Mouse (Mus musculus) liver, embryonic 16.5 days (tissue): ENCODE data around the gene Ubash3a. TPM values are rescaled to one million over a fixed set of nuclear protein-coding genes. Genes with fewer than 3 reads are reported as not detected.
A peak's percentile ranks its signal among the peaks of the same experiment; 100 is the strongest.

ENCODE experiments used
- ATAC-seq: fragments of 200-750 bp; cut with Nextera tagmentation; 2 replicates; pipeline ENCODE4 v1.8.0; 2017; ENCODE audit warnings: low read depth, mild to moderate bottlenecking, moderate number of reproducible peaks, moderate library complexity
- H3K27ac ChIP-seq: fragments of 300-500 bp; sonication (generic); 2 replicates; pipeline ENCODE4 v1.5.1; 2014; ENCODE audit warnings: mild to moderate bottlenecking, low read length
- H3K27me3 ChIP-seq: fragments of 300-500 bp; sonication (generic); 2 replicates; pipeline ENCODE4 v1.6.1; 2014; ENCODE audit warnings: low read depth, low read length, mixed read lengths; ENCODE audit not compliant: control insufficient read depth, insufficient read depth
- H3K36me3 ChIP-seq: fragments of 300-500 bp; sonication (generic); 2 replicates; pipeline ENCODE4 v1.6.1; 2014; ENCODE audit warnings: mild to moderate bottlenecking; ENCODE audit not compliant: control insufficient read depth, insufficient read depth
- H3K4me1 ChIP-seq: fragments of 300-500 bp; sonication (generic); 2 replicates; pipeline ENCODE4 v1.6.1; 2014; ENCODE audit warnings: low read depth, low read length, mixed read lengths; ENCODE audit not compliant: control insufficient read depth
- H3K4me2 ChIP-seq: fragments of 300-500 bp; sonication (generic); 2 replicates; pipeline ENCODE4 v1.6.1; 2014; ENCODE audit warnings: low read depth, low read length, mixed read lengths
- H3K4me3 ChIP-seq: fragments of 300-500 bp; sonication (generic); 2 replicates; pipeline ENCODE4 v1.5.1; 2014; ENCODE audit warnings: low read depth, mild to moderate bottlenecking, low read length
- H3K9ac ChIP-seq: fragments of 300-500 bp; sonication (generic); 2 replicates; pipeline ENCODE4 v1.6.1; 2014; ENCODE audit warnings: low read depth, low read length
- H3K9me3 ChIP-seq: fragments of 300-500 bp; sonication (generic); replicated peaks from 2 replicates; pipeline ENCODE4 v1.6.1; 2016; ENCODE audit warnings: low read length; ENCODE audit not compliant: control insufficient read depth
- WGBS: fragments of 180-500 bp; shearing (Covaris S2); extraction: QIAGEN DNeasy Blood & Tissue Kit; methylation state at CpG from one replicate; pipeline ENCODE4 v1.1.7; 2014; ENCODE audit not compliant: insufficient replicate concordance; 5-methylcytosine and 5-hydroxymethylcytosine counted together
- polyA plus RNA-seq: library from polyadenylated mRNA; unstranded; fragments of >200 nt; fragmentation: Nextera tagmentation; extraction: Ambion mirVana; gene quantifications from 2 replicates; pipeline ENCODE4 v1.2.1, GENCODE M21; 2015

Ubash3a gene
- polyA plus RNA-seq, 1 experiment from 2014 or later, result 6.3 TPM

DNA sequence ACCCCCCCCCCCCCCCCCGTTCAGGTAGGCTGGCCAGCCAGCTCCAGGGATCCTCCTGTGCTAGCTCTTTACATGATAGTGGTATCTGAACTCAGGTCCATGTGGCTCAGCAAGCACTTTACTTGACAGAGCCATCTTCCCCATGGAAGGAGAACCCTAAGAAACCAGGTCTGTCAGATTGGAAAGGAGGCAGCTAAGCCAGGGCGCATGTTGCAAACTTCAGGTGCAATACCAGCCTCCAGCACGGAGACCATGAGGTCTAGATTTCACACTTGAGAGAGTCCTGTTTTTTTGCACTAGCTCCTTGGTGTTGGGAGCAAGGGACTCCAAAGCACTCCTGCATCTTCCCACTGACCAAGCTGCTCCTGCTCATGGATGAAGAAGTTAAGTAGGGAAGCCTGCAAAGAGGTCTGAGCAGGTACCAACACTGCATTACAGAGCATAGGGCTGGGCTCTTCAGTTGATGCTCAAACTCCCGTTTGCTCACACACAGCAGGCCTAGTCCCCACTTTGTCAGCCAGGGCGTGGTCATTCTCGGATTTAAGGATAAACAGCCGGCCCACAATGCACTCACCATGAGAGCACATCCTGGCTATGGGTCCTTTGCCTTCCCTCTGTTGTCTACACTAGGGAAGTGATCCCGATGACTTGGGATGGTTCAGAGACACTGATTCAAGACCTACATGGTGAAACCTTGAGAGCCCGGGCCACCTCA is 68.7 kb downstream of the Ubash3a start:
- Histone ChIP-seq H3K27me3 (no peaks in the 10 kb centered on the region), H3K9ac (no peak overlapping the region), H3K9me3 (no peaks in the 10 kb centered on the region), H3K4me2 (peak overlapping the region; percentile 59), H3K4me3 (peak overlapping the region; percentile 46), H3K4me1 (no peaks in the 10 kb centered on the region; the same call in 1 of the 2 replicates), H3K27ac (no peak overlapping the region), H3K36me3 (no peaks in the 10 kb centered on the region)
- no peak for ATAC-seq
- WGBS, result 30% methylated on average over 9 of the region's 9 CpGs

DNA sequence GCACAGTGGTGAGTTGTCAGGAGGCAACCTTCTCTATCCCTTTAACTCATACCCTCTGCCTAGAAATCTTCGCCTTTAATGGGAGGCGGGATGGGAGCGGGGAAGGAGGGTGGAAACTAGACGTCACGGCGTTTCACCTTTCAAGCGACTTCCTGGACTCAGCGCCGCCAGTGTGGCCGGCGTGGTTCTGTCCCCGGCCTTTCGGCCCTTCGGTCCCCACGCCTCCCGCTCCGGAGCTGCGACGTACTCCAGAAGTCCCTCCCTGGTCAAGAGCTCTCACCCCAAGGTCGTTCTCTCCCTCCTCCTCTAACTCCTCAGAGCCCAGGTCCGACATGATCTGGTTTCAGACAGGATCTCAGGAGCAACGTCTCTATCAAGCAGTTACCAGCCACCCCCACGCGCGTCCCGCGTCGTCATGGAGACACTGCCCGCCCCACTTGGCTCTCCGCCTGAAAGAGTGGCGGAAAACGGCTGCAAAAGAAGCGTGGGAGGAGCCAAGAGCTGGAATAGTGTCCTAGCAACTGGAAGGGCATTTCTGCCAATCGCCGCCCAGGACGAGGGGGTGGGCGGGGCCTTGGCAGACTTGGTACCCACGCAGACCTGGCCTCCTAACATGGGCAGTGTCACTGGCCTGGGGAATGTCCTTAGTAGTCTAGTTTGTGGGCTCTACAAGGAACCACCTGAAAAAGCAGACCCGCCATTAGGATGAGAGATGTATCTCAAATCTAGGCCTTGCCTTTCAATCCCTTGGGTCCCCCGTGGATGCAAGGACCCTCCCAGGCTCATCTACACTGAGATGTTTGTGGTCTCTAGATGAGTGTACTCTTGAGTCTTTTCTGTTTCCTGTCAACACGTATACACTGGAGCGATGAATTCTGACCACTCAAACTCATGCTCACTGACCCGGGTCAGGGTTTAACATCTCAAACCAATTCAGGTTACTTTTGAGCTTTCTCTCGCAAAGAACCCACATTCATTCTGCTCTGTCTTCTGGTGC is 69.5 kb downstream of the Ubash3a start, which contains the start of gene Rsph1:
Gene Rsph1 (minus strand): TSS at position 462 of the 997 bp plus-strand sequence.
- Histone ChIP-seq H3K27ac (no peak within 1 kb of the TSS), H3K4me3 (peak within 1 kb of the TSS; percentile 46), H3K9ac (no peak within 1 kb of the TSS), H3K27me3 (no peaks in the 10 kb centered on the region), H3K36me3 (no peaks in the 10 kb centered on the region), H3K9me3 (no peaks in the 10 kb centered on the region), H3K4me2 (peak within 1 kb of the TSS; percentile 59), H3K4me1 (no peaks in the 10 kb centered on the region; the same call in 1 of the 2 replicates)
- 10% methylated on average over 44 of the region's 44 CpGs for WGBS
- ATAC-seq, result peak; percentile 43

DNA sequence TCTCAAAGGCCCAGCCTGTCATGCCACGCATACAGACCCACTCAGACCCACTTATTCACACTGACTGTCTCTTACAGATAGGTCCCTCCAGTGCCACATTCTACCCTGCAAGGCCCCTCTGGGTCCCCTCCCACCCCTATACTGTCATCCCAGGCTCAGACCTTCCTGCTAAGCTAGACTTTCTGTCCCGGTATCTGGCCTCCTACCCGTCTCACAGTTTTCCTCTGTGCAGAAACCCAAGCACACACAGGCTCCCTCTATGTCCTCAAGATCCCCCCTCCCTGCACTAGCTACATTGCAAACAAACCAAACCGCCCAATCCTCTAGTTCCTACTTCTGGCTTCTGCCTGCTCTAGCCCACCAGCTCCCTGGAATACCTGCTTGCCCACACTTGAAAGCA is 70.3 kb downstream of the Ubash3a start:
- ATAC-seq, result no peak
- Histone ChIP-seq H3K4me3 (no peak overlapping the region), H3K4me2 (no peak overlapping the region), H3K4me1 (no peaks in the 10 kb centered on the region; the same call in 1 of the 2 replicates), H3K9me3 (no peaks in the 10 kb centered on the region), H3K9ac (no peak overlapping the region), H3K27me3 (no peaks in the 10 kb centered on the region), H3K36me3 (no peaks in the 10 kb centered on the region), H3K27ac (no peak overlapping the region)
- WGBS, result 49% methylated on average over 4 of the region's 4 CpGs

DNA sequence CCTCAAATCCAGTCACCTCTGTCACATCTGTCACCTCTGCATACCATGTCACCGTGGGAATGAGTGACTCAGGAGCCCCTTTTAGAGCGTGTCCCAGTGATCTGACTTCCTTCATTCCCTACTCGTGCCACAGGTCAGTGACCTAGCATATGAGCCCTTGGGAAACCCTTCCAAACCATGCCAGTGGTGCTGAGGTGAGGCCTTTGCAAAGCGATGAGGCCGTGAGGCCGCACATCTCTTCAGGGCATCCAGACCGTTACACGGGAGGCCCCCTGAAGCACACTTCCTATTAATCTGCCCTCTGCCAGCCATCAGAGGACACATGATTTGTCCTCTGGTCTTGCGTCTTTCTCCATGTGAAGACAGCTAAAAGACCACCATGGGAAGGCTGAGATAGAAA is 71.9 kb downstream of the Ubash3a start:
- H3K4me3 ChIP-seq, result no peak overlapping the region
- no peak overlapping the region for H3K27ac ChIP-seq
- no peak for ATAC-seq
- WGBS, result 40% methylated on average over 9 of the region's 9 CpGs
- H3K4me1 ChIP-seq, result no peaks in the 10 kb centered on the region; the same call in 1 of the 2 replicates
- no peak overlapping the region for H3K9ac ChIP-seq
- no peaks in the 10 kb centered on the region for H3K9me3 ChIP-seq
- no peak overlapping the region for H3K4me2 ChIP-seq
- H3K36me3 ChIP-seq, result no peaks in the 10 kb centered on the region
- no peaks in the 10 kb centered on the region for H3K27me3 ChIP-seq

DNA sequence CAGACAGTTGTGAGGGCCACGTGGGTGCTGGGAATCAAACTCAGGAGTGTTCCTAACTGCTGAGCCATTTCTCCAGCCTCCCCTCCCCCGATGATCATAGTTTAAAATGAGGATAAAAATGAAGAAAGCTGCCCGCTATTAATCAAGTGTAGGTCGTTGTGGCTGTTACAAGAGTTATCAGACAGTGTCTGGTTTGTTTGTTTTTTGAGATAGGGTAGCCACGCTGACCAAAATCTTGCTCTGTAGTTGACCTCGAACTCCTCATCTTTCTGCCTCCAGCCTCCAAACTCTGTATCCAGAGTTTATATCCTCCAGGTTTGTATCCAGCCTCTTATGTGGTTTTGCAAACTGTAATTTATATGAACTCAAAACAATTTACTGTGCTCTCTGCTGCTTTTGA is 72.6 kb downstream of the Ubash3a start:
- ATAC-seq, result no peak
- WGBS, result 15% methylated on average over 6 of the region's 6 CpGs
- Histone ChIP-seq H3K36me3 (no peaks in the 10 kb centered on the region), H3K9ac (no peak overlapping the region), H3K4me1 (no peaks in the 10 kb centered on the region; the same call in 1 of the 2 replicates), H3K27me3 (no peaks in the 10 kb centered on the region), H3K9me3 (no peaks in the 10 kb centered on the region), H3K4me2 (no peak overlapping the region), H3K4me3 (no peak overlapping the region), H3K27ac (no peak overlapping the region)

DNA sequence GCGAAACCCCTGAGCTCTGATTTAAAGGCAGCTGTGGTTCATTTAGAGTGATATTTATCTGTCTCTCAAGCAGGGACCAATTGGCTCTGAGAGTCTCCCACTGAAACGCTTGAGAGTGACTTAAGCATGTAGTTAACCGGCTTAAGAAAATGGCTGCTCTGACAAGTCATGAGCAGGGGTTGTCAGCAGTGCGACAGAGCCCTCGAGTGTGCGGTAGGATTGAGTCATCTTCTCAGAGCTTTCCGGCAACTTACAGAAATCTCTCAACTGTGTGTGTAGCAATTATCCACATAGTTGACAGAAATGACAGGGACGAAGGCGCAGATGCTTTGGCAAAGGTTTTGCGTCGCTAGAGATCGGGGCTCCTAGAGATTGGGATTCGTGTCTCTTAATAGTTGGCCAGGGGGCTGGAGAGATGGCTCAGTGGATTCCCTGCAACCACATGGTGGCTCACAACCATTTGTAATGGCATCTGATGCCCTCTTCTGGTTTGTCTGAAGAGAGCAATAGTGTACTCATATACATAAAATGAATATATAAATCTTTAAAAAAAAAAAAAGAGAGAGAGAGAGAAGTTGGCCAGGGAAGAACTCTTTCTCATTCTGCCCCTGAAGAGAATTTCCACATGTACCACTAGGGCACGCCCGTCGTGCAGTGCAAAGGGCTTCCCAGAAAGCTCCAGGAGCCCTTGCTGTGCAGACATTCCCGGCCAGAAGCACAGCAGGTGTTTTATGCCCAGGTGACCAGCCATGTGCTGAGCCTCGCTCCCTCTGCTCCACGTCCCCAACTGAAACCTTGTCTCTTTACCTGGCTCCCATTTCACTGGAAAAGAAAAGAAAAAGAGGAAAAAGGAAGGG is 74.4 kb downstream of the Ubash3a start:
- no peak overlapping the region for H3K27ac ChIP-seq
- no peak overlapping the region for H3K4me3 ChIP-seq
- H3K9ac ChIP-seq, result no peak overlapping the region
- ATAC-seq, result no peak
- H3K27me3 ChIP-seq, result no peaks in the 10 kb centered on the region
- no peaks in the 10 kb centered on the region; the same call in 1 of the 2 replicates for H3K4me1 ChIP-seq
- H3K9me3 ChIP-seq, result no peaks in the 10 kb centered on the region
- no peaks in the 10 kb centered on the region for H3K36me3 ChIP-seq
- WGBS, result 45% methylated on average over 19 of the region's 19 CpGs
- H3K4me2 ChIP-seq, result no peak overlapping the region

DNA sequence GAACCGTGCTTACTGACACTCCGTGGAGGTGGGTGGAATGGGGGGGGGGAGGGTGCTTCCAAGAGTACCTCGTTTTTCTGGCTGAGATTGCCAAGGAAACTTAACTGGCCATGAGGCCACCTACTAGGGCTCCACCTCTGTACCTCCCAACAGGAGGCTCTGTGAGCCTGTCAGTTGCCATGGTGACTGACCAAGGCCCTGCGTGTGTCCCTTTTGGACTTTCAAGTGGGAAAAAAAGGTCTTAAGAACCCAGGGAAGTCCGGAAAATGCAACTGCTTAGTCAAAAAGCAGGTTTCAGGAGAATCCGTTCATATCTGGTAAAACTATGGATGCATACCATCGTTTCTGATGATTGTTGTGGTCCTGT is 75.0 kb downstream of the Ubash3a start:
- Histone ChIP-seq H3K4me2 (no peak overlapping the region), H3K36me3 (no peaks in the 10 kb centered on the region), H3K9me3 (no peaks in the 10 kb centered on the region), H3K27me3 (no peaks in the 10 kb centered on the region), H3K9ac (no peak overlapping the region), H3K4me3 (no peak overlapping the region), H3K4me1 (no peaks in the 10 kb centered on the region), H3K27ac (no peak overlapping the region)
- ATAC-seq, result no peak
- 34% methylated on average over 7 of the region's 7 CpGs for WGBS

DNA sequence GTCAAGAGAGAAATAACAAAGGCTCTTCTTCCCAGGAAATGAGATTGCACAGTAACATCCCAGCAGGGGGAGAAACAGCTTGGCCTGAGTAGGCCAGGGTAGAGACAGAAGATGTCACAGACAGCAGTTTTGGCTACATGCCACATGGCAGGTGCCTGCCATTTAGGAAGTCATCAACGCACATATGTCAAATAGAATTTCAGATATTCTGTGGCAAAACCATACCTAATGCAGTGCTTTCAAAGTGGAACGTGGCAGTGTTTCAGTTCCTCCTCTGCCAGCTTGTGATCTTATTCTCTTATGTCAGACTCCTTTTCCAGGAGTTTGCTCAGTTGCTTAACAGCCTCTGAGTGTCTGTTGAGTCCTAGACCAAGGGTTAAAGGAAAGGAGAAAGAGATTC is 78.2 kb downstream of the Ubash3a start:
- H3K36me3 ChIP-seq, result no peaks in the 10 kb centered on the region
- H3K4me1 ChIP-seq, result no peaks in the 10 kb centered on the region
- WGBS, result 43% methylated on average over 2 of the region's 2 CpGs
- H3K4me3 ChIP-seq, result no peak overlapping the region
- no peak for ATAC-seq
- H3K27ac ChIP-seq, result no peak overlapping the region
- H3K9me3 ChIP-seq, result no peaks in the 10 kb centered on the region
- H3K27me3 ChIP-seq, result no peaks in the 10 kb centered on the region
- no peak overlapping the region for H3K4me2 ChIP-seq
- H3K9ac ChIP-seq, result no peak overlapping the region
